Mouse (Mus musculus): Measurements from ENCODE around the gene Slc6a20b. TPM values are rescaled to one million over a fixed set of nuclear protein-coding genes. Genes with fewer than 3 reads are reported as not detected.
A peak's percentile ranks its signal among the peaks of the same experiment; 100 is the strongest.
"Not testable (repeated sequence)": the region's sequence is repeated elsewhere in the genome, so short reads cannot be mapped to it uniquely, and the experiment has no call there.

Slc6a20b gene
- 0.69 and 1.0 TPM in 2 replicates for total RNA-seq (2017)

GRCm38 (mm10) chr9:123632281-123632680 lies at the start of gene Slc6a20b:
Gene Slc6a20b, minus strand, starts transcription at chr9:123632565.
- ATAC-seq (replicated peaks in 1 of 2; ENCODE audit: insufficient read depth in 1 of 2, low FRiP score in 2 of 2, low TSS enrichment in 1 of 2, low read depth in 1 of 2, poor library complexity in 2 of 2, severe bottlenecking in 2 of 2): no peak

- ATAC-seq (replicated peaks in 1 of 2; ENCODE audit: insufficient read depth in 1 of 2, low FRiP score in 2 of 2, low TSS enrichment in 1 of 2, low read depth in 1 of 2, poor library complexity in 2 of 2, severe bottlenecking in 2 of 2): no peak
Observed at GRCm38 (mm10) chr9:123679198-123679597, 46.8 kb upstream of the Slc6a20b start.

GRCm38 (mm10) chr9:123678327-123679105 lies 46.2 kb upstream of the Slc6a20b start, which contains the start of the genes Ccr9 and Slc6a20a:
Gene Ccr9, plus strand, starts transcription at chr9:123678439.
Gene Slc6a20a, minus strand, starts transcription at chr9:123678885.
- ATAC-seq (replicated peaks in 1 of 2; ENCODE audit: insufficient read depth in 1 of 2, low FRiP score in 2 of 2, low TSS enrichment in 1 of 2, low read depth in 1 of 2, poor library complexity in 2 of 2, severe bottlenecking in 2 of 2): peak; percentile 37 to 44; a peak in 2 of 4 replicates

GRCm38 (mm10) chr9:123665645-123666044 lies 33.3 kb upstream of the Slc6a20b start:
- peak; percentile 37 to 58; a peak in 2 of 4 replicates for ATAC-seq (replicated peaks in 1 of 2; ENCODE audit: insufficient read depth in 1 of 2, low FRiP score in 2 of 2, low TSS enrichment in 1 of 2, low read depth in 1 of 2, poor library complexity in 2 of 2, severe bottlenecking in 2 of 2)

- not testable (repeated sequence) for ATAC-seq (replicated peaks in 1 of 2; ENCODE audit: insufficient read depth in 1 of 2, low FRiP score in 2 of 2, low TSS enrichment in 1 of 2, low read depth in 1 of 2, poor library complexity in 2 of 2, severe bottlenecking in 2 of 2)
Observed at GRCm38 (mm10) chr9:123659986-123660676, 27.8 kb upstream of the Slc6a20b start.

- peak in 1 of 2 experiments; percentile 51; a peak in 1 of 4 replicates for ATAC-seq (replicated peaks in 1 of 2; ENCODE audit: insufficient read depth in 1 of 2, low FRiP score in 2 of 2, low TSS enrichment in 1 of 2, low read depth in 1 of 2, poor library complexity in 2 of 2, severe bottlenecking in 2 of 2)
Observed at GRCm38 (mm10) chr9:123658981-123659380, 26.6 kb upstream of the Slc6a20b start.

GRCm38 (mm10) chr9:123657457-123657856 lies 25.1 kb upstream of the Slc6a20b start:
- peak; percentile 75 to 79 for ATAC-seq (replicated peaks in 1 of 2; ENCODE audit: insufficient read depth in 1 of 2, low FRiP score in 2 of 2, low TSS enrichment in 1 of 2, low read depth in 1 of 2, poor library complexity in 2 of 2, severe bottlenecking in 2 of 2)

GRCm38 (mm10) chr9:123651369-123651768 lies 19.0 kb upstream of the Slc6a20b start:
- no peak for ATAC-seq (replicated peaks in 1 of 2; ENCODE audit: insufficient read depth in 1 of 2, low FRiP score in 2 of 2, low TSS enrichment in 1 of 2, low read depth in 1 of 2, poor library complexity in 2 of 2, severe bottlenecking in 2 of 2)

GRCm38 (mm10) chr9:123649785-123650511 lies 17.6 kb upstream of the Slc6a20b start:
- ATAC-seq (replicated peaks in 1 of 2; ENCODE audit: insufficient read depth in 1 of 2, low FRiP score in 2 of 2, low TSS enrichment in 1 of 2, low read depth in 1 of 2, poor library complexity in 2 of 2, severe bottlenecking in 2 of 2): no peak

- ATAC-seq (replicated peaks in 1 of 2; ENCODE audit: insufficient read depth in 1 of 2, low FRiP score in 2 of 2, low TSS enrichment in 1 of 2, low read depth in 1 of 2, poor library complexity in 2 of 2, severe bottlenecking in 2 of 2): no peak
Observed at GRCm38 (mm10) chr9:123640106-123640505, 7.7 kb upstream of the Slc6a20b start.

- ATAC-seq (replicated peaks in 1 of 2; ENCODE audit: insufficient read depth in 1 of 2, low FRiP score in 2 of 2, low TSS enrichment in 1 of 2, low read depth in 1 of 2, poor library complexity in 2 of 2, severe bottlenecking in 2 of 2): peak; percentile 72 to 73; a peak in 3 of 4 replicates
Observed at GRCm38 (mm10) chr9:123638668-123639089, 6.3 kb upstream of the Slc6a20b start.

- ATAC-seq (replicated peaks in 1 of 2; ENCODE audit: insufficient read depth in 1 of 2, low FRiP score in 2 of 2, low TSS enrichment in 1 of 2, low read depth in 1 of 2, poor library complexity in 2 of 2, severe bottlenecking in 2 of 2): no peak
Observed at GRCm38 (mm10) chr9:123638231-123638630, 5.9 kb upstream of the Slc6a20b start.

- no peak for ATAC-seq (replicated peaks in 1 of 2; ENCODE audit: insufficient read depth in 1 of 2, low FRiP score in 2 of 2, low TSS enrichment in 1 of 2, low read depth in 1 of 2, poor library complexity in 2 of 2, severe bottlenecking in 2 of 2)
Observed at GRCm38 (mm10) chr9:123636771-123637170, 4.4 kb upstream of the Slc6a20b start.

- no peak for ATAC-seq (replicated peaks in 1 of 2; ENCODE audit: insufficient read depth in 1 of 2, low FRiP score in 2 of 2, low TSS enrichment in 1 of 2, low read depth in 1 of 2, poor library complexity in 2 of 2, severe bottlenecking in 2 of 2)
Observed at GRCm38 (mm10) chr9:123632993-123633392, 628 bp upstream of the Slc6a20b start.

GRCm38 (mm10) chr9:123631666-123632065 lies 699 bp downstream of the Slc6a20b start:
- no peak for ATAC-seq (replicated peaks in 1 of 2; ENCODE audit: insufficient read depth in 1 of 2, low FRiP score in 2 of 2, low TSS enrichment in 1 of 2, low read depth in 1 of 2, poor library complexity in 2 of 2, severe bottlenecking in 2 of 2)

- ATAC-seq (replicated peaks in 1 of 2; ENCODE audit: insufficient read depth in 1 of 2, low FRiP score in 2 of 2, low TSS enrichment in 1 of 2, low read depth in 1 of 2, poor library complexity in 2 of 2, severe bottlenecking in 2 of 2): no peak
Observed at GRCm38 (mm10) chr9:123625821-123626220, 6.5 kb downstream of the Slc6a20b start.

- no peak for ATAC-seq (replicated peaks in 1 of 2; ENCODE audit: insufficient read depth in 1 of 2, low FRiP score in 2 of 2, low TSS enrichment in 1 of 2, low read depth in 1 of 2, poor library complexity in 2 of 2, severe bottlenecking in 2 of 2)
Observed at GRCm38 (mm10) chr9:123624741-123625140, 7.6 kb downstream of the Slc6a20b start.

All from hematopoietic stem cell, adult 5-6 weeks (primary cell).